Mouse (Mus musculus) liver, embryonic 15.5 days (tissue): Measurements from ENCODE around the gene Dbi. TPM values are rescaled to one million over a fixed set of nuclear protein-coding genes. Genes with fewer than 3 reads are reported as not detected.

Source experiments
- ATAC-seq: fragments of 200-750 bp; cut with Nextera tagmentation; 2 replicates; pipeline ENCODE4 v1.8.0; 2017; ENCODE audit warnings: moderate number of reproducible peaks, mild to moderate bottlenecking, moderate library complexity; ENCODE audit not compliant: insufficient read depth
- H3K27ac ChIP-seq: fragments of 300-500 bp; sonication (generic); replicated peaks from 2 replicates; pipeline ENCODE4 v1.5.1; 2015; ENCODE audit warnings: mild to moderate bottlenecking, inconsistent platforms
- H3K27me3 ChIP-seq: fragments of 300-500 bp; sonication (generic); 2 replicates; pipeline ENCODE4 v1.6.1; 2015; ENCODE audit warnings: mild to moderate bottlenecking, inconsistent platforms
- H3K36me3 ChIP-seq: fragments of 300-500 bp; sonication (generic); replicated peaks from 2 replicates; pipeline ENCODE4 v1.6.1; 2015; ENCODE audit warnings: moderate library complexity, mild to moderate bottlenecking, inconsistent platforms
- H3K4me1 ChIP-seq: fragments of 300-500 bp; sonication (generic); replicated peaks from 2 replicates; pipeline ENCODE4 v1.6.1; 2015; ENCODE audit warnings: inconsistent platforms
- H3K4me2 ChIP-seq: fragments of 300-500 bp; sonication (generic); 2 replicates; pipeline ENCODE4 v1.6.1; 2015; ENCODE audit warnings: moderate library complexity, mild to moderate bottlenecking, inconsistent platforms
- H3K4me3 ChIP-seq: fragments of 300-500 bp; sonication (generic); replicated peaks from 2 replicates; pipeline ENCODE4 v1.5.1; 2015; ENCODE audit warnings: mild to moderate bottlenecking, inconsistent platforms
- H3K9ac ChIP-seq: fragments of 300-500 bp; sonication (generic); 2 replicates; pipeline ENCODE4 v1.6.1; 2015; ENCODE audit warnings: moderate library complexity, mild to moderate bottlenecking, inconsistent platforms
- H3K9me3 ChIP-seq: fragments of 300-500 bp; sonication (generic); replicated peaks from 2 replicates; pipeline ENCODE4 v1.6.1; 2016; ENCODE audit warnings: inconsistent platforms
- WGBS: fragments of 180-500 bp; shearing (Covaris S2); methylation state at CpG from one replicate; pipeline ENCODE4 v1.1.7; 2015; ENCODE audit warnings: mixed read lengths; ENCODE audit not compliant: insufficient replicate concordance; 5-methylcytosine and 5-hydroxymethylcytosine counted together
- polyA plus RNA-seq: library from polyadenylated mRNA; unstranded; fragments of >200 nt; fragmentation: Nextera tagmentation; extraction: Ambion mirVana; gene quantifications from 2 replicates; pipeline ENCODE4 v1.2.1, GENCODE M21; 2015

The Dbi gene
- polyA plus RNA-seq, 1 experiment from 2014 or later = 898 TPM

DNA sequence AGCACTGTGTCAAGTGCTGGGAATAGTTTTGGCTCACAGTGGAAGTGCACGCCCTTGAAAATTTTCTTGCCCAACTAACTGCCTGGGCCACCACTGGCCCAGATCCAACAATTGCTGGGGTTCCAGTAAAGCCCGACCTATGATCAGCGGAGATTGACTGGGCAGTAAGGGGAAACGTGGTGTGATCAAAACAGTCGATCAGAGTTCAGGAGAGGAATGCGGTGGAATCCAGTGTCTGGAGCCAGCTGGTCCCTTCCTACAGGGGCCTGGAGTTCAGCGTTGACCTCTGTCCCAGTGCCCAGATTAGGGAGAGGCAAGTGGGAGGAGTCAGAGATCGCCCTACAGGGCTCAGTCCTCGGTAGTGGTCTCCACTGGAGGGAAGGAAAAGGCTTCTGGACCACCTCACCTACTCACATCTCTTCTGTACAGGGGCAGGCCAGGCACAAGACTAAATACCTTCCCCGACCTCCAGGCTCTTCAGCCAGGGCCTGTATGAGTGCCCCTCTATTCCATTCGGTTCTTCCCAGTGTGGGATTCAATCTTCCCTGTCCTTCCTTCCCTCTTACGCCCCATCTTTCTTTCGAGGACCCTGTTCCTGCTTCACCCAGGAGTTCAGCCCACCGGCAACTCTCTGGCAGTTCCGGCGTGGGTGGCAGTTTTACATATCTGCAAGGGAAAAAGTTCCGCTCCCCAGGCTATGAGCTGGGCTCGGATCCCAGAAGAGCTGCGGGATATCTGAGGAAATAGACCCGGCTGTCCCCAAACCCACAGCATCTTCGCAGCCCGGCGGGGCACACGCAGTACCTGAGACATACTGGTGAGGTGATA, 523 bp downstream of the Dbi start:
- Histone ChIP-seq H3K4me3 (peak overlapping the region; percentile 72), H3K4me2 (peak overlapping the region; percentile 96), H3K9ac (peak overlapping the region; percentile 67), H3K27ac (peak overlapping the region; percentile 89), H3K27me3 (no peaks in the 10 kb centered on the region), H3K9me3 (no peaks in the 10 kb centered on the region), H3K36me3 (peaks cover 24% of the 10 kb centered on the region), H3K4me1 (peaks cover 42% of the 10 kb centered on the region)
- peak; percentile 71 for ATAC-seq
- WGBS = 5% methylated on average over 24 of the region's 24 CpGs

GRCm38 (mm10) chr1:120119389-120119788, 1.5 kb downstream of the Dbi start:
- Histone ChIP-seq H3K9me3 (0 out of 2 replicates have a peak, but pooled peaks cover 1% of the 10 kb centered on the region), H3K9ac (no peak overlapping the region), H3K4me1 (peaks cover 38% of the 10 kb centered on the region), H3K27ac (peak overlapping the region; percentile 89), H3K4me3 (peak overlapping the region; percentile 72), H3K4me2 (peak overlapping the region; percentile 96), H3K27me3 (no peaks in the 10 kb centered on the region), H3K36me3 (peaks cover 34% of the 10 kb centered on the region)
- no peak for ATAC-seq
- whole genome bisulfite sequencing = 73% methylated on average over 4 of the region's 4 CpGs

GRCm38 (mm10) chr1:120118854-120119253, 2.0 kb downstream of the Dbi start:
- no peak overlapping the region for H3K9ac ChIP-seq
- peak overlapping the region; percentile 72 for H3K4me3 ChIP-seq
- 0 out of 2 replicates have a peak overlapping the region, but pooled peaks have one; percentile 89 for H3K27ac ChIP-seq
- no peak for ATAC-seq
- WGBS = 69% methylated on average over 2 of the region's 2 CpGs
- H3K27me3 ChIP-seq = no peaks in the 10 kb centered on the region
- H3K36me3 ChIP-seq = peaks cover 38% of the 10 kb centered on the region
- H3K9me3 ChIP-seq = 0 out of 2 replicates have a peak, but pooled peaks cover 4% of the 10 kb centered on the region
- peaks cover 38% of the 10 kb centered on the region for H3K4me1 ChIP-seq
- peak overlapping the region; percentile 96 for H3K4me2 ChIP-seq

DNA sequence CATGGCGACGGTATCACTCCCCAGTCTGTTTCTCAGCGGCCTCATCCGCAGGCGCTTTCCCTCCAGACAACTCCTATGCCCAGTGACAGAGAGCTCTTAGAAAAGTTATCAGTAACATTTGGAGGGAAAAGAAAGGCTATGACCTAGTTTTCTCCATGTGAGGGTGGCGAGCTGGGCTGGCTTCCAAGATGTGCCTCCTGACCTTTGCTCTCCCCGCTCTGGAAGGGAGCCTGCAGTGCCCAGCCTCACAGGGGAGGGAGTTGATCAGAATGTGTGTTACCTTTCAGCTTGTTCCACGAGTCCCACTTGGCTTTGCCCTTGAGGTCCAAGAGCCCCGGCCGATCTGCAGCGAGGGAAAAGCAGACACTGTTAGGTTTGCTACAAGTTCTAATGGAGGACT, 4.8 kb downstream of the Dbi start:
- Histone ChIP-seq H3K27me3 (no peaks in the 10 kb centered on the region), H3K4me1 (peaks cover 35% of the 10 kb centered on the region), H3K36me3 (peaks cover 58% of the 10 kb centered on the region), H3K9me3 (0 out of 2 replicates have a peak, but pooled peaks cover 4% of the 10 kb centered on the region), H3K27ac (peak overlapping the region; percentile 48), H3K4me2 (0 out of 2 replicates have a peak overlapping the region, but pooled peaks have one; percentile 8), H3K9ac (no peak overlapping the region), H3K4me3 (no peak overlapping the region)
- 79% methylated on average over 11 of the region's 11 CpGs for WGBS
- no peak for ATAC-seq

DNA sequence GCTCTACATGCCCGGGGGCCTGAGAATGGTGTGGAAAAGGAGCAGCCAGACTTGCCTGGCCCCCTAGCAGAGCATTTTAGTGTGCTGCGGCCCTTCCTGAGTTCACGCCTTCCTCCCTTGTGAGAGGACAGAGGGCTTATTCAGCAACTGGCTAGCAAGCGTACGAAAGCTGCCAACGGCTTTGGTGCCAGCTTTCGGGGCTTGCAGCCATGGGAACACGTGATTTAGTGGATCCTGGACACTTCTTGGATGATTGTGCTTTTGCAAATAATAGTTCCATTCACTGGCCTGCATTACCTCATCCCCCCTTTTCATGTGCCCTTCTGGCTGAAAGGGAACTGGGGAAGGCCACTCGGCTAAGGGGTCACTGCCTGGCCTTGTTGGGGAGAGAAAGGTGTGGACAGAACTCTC, 5.2 kb downstream of the Dbi start:
- H3K4me3 ChIP-seq = no peak overlapping the region
- H3K4me1 ChIP-seq = peaks cover 33% of the 10 kb centered on the region

DNA sequence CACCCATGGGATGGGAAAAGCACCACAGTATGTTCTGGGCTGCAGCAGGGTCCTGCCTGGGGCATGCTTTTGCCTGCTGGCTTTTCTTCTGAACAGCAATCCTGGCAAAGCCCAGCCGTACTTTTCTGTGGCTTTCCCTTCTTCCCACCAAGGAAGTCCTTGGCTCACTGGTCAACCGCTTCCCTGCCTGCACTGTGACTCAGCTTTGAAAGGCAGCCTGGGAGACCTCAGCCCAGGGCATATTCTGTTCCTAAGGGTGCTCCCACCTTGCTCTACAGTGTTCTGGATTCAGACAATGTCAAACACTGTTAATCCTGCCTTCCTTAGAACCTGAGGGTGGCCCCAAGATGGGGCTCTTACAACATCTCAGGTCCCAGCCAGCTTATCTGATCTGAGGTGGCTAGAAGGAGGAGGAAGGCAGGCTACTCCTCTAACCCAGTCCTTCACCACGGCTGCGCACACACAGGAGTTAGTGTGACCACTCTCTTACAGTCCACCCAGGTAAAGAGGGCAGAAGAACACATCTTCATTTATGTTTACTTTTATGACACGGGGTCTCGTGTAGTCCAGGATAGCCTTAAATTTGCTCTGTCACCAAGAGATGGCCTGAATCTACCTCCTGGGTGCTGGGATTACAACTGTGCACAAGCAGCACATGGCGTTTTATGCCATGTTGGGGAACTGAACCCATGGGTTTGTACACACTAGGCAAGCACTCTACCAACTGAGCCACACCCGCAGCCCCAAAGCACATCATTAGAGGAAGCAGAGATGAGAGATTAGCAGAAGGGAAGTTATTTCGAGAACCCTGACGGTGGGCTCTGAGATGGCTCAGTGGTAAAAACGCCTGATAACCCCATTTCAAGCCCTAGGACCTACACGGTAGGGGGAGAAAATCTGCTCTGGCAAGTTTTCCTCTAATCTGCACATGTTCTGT, 8.4 kb downstream of the Dbi start:
- no peak for ATAC-seq
- WGBS = 43% methylated on average over 12 of the region's 12 CpGs

More for the DNA sequence above, 5.2 kb downstream of the Dbi start:
- no peak overlapping the region for H3K9ac ChIP-seq
- ATAC-seq = no peak
- no peak overlapping the region for H3K4me2 ChIP-seq
- peaks cover 58% of the 10 kb centered on the region for H3K36me3 ChIP-seq
- WGBS = 84% methylated on average over 9 of the region's 9 CpGs
- 0 out of 2 replicates have a peak, but pooled peaks cover 4% of the 10 kb centered on the region for H3K9me3 ChIP-seq
- H3K27me3 ChIP-seq = no peaks in the 10 kb centered on the region
- peak overlapping the region; percentile 48; the same call in 1 of the 2 replicates for H3K27ac ChIP-seq

GRCm38 (mm10) chr1:120111766-120112165, 9.1 kb downstream of the Dbi start:
- Histone ChIP-seq H3K36me3 (peaks cover 42% of the 10 kb centered on the region), H3K9me3 (0 out of 2 replicates have a peak, but pooled peaks cover 4% of the 10 kb centered on the region), H3K4me2 (no peak overlapping the region), H3K4me3 (no peak overlapping the region), H3K9ac (no peak overlapping the region), H3K4me1 (peaks cover 10% of the 10 kb centered on the region; the same call in 1 of the 2 replicates), H3K27ac (no peak overlapping the region), H3K27me3 (no peaks in the 10 kb centered on the region)
- ATAC-seq = no peak
- 70% methylated on average over 8 of the region's 8 CpGs for WGBS

More for the DNA sequence above, 8.4 kb downstream of the Dbi start:
- H3K36me3 ChIP-seq = peaks cover 47% of the 10 kb centered on the region
- H3K4me2 ChIP-seq = no peak overlapping the region
- H3K9me3 ChIP-seq = 0 out of 2 replicates have a peak, but pooled peaks cover 4% of the 10 kb centered on the region
- peaks cover 10% of the 10 kb centered on the region; the same call in 1 of the 2 replicates for H3K4me1 ChIP-seq
- H3K9ac ChIP-seq = no peak overlapping the region
- H3K27ac ChIP-seq = no peak overlapping the region
- no peak overlapping the region for H3K4me3 ChIP-seq
- H3K27me3 ChIP-seq = no peaks in the 10 kb centered on the region

- no peak for ATAC-seq
- no peak overlapping the region for H3K27ac ChIP-seq
- H3K4me1 ChIP-seq = peaks cover 10% of the 10 kb centered on the region; the same call in 1 of the 2 replicates
- H3K4me3 ChIP-seq = no peak overlapping the region
- H3K36me3 ChIP-seq = peaks cover 29% of the 10 kb centered on the region
- H3K9ac ChIP-seq = no peak overlapping the region
- WGBS = 79% methylated on average over 19 of the region's 19 CpGs
- no peak overlapping the region for H3K4me2 ChIP-seq
- H3K27me3 ChIP-seq = no peaks in the 10 kb centered on the region
- 0 out of 2 replicates have a peak, but pooled peaks cover 4% of the 10 kb centered on the region for H3K9me3 ChIP-seq
These were observed 11.0 kb downstream of the Dbi start for GRCm38 (mm10) chr1:120109741-120110432.

DNA sequence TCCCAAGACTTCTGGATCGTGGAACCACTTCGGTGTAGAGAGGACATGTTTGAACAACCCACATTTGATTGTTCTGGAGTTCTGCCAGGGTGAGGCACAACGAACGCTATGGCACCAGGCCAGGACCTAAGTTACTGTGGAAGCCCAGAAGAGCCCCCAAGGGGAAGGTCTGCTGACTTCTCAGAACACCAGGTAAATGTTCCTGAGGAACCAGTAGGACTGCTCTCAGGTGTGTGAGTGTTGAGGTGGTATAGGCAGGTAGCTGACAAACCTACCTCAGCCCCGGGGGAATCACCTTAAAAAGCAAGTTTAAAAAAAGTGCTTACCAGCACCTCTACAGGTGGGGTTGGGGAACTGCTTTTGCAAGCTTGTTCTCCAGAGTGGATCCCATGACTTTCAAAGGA, 15.3 kb downstream of the Dbi start:
- no peak overlapping the region for H3K27ac ChIP-seq
- no peak overlapping the region for H3K4me2 ChIP-seq
- no peaks in the 10 kb centered on the region for H3K36me3 ChIP-seq
- no peaks in the 10 kb centered on the region for H3K9me3 ChIP-seq
- 61% methylated on average over 5 of the region's 5 CpGs for WGBS
- no peak overlapping the region for H3K9ac ChIP-seq
- ATAC-seq = no peak
- no peaks in the 10 kb centered on the region for H3K4me1 ChIP-seq
- no peaks in the 10 kb centered on the region for H3K27me3 ChIP-seq
- H3K4me3 ChIP-seq = no peak overlapping the region

DNA sequence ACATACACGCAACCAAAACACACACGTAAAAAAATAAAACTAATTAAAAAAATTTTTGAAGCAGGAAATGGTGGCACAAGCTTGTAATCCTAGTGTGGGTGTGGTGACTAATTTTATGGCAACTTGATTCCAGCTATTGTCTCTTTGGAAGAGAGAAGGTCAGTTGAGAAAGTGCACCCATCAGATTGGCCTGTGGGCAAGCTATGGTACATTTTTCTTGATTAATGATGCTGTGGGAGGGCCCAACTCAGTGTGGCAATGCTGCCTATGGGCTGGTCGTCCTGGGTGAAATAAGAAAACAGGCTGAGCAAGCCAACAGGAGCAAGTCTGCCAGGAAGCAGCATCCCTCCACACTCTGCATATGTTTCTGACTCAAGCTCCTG, 19.7 kb downstream of the Dbi start:
- Histone ChIP-seq H3K9me3 (no peaks in the 10 kb centered on the region), H3K27me3 (no peaks in the 10 kb centered on the region), H3K4me1 (0 out of 2 replicates have a peak, but pooled peaks cover 6% of the 10 kb centered on the region), H3K9ac (no peak overlapping the region), H3K4me3 (no peak overlapping the region), H3K27ac (no peak overlapping the region), H3K36me3 (no peaks in the 10 kb centered on the region), H3K4me2 (no peak overlapping the region)
- WGBS = 56% methylated on average over 3 of the region's 3 CpGs
- ATAC-seq = no peak
